Mouse (Mus musculus) thymus, adult 2 months (tissue): ENCODE measurements around the gene Prkn. TPM values are rescaled to one million over a fixed set of nuclear protein-coding genes. Genes with fewer than 3 reads are reported as not detected.

Experiments
- DNase-seq: peaks from one replicate; pipeline ENCODE4 v3.0.0; 2021
- H3K27ac ChIP-seq: fragments of 200-500 bp; 2 replicates; pipeline ENCODE4 v1.5.1; 2012; ENCODE audit warnings: low read length, control low read depth; ENCODE audit not compliant: control insufficient read depth, insufficient read depth
- H3K27me3 ChIP-seq: fragments of 200-500 bp; 2 replicates; pipeline ENCODE4 v1.6.1; 2012; ENCODE audit warnings: mild to moderate bottlenecking, low read length, moderate library complexity, mixed read lengths; ENCODE audit not compliant: control insufficient read depth, insufficient read depth
- H3K36me3 ChIP-seq: fragments of 200-500 bp; 2 replicates; pipeline ENCODE4 v1.6.1; 2012; ENCODE audit warnings: mild to moderate bottlenecking, low read length, moderate library complexity; ENCODE audit not compliant: control insufficient read depth, insufficient read depth
- H3K4me1 ChIP-seq: fragments of 200-500 bp; replicated peaks from 2 replicates; pipeline ENCODE4 v1.6.1; 2012; ENCODE audit warnings: low read length; ENCODE audit not compliant: control insufficient read depth, insufficient read depth
- H3K4me3 ChIP-seq: fragments of 200-500 bp; 2 replicates; pipeline ENCODE4 v1.5.1; 2012; ENCODE audit warnings: mild to moderate bottlenecking, low read length, control low read depth, moderate library complexity; ENCODE audit not compliant: control insufficient read depth, insufficient read depth
- CTCF ChIP-seq: fragments of 200-500 bp; IDR thresholded peaks from 2 replicates; pipeline ENCODE4 v1.5.1; 2012; ENCODE audit warnings: mild to moderate bottlenecking, control low read depth, low read length, moderate library complexity, borderline replicate concordance; ENCODE audit not compliant: control insufficient read depth, poor library complexity, insufficient read depth; ENCODE audit errors: extremely low read depth
- POLR2A ChIP-seq: fragments of 200-500 bp; IDR thresholded peaks from 2 replicates; pipeline ENCODE4 v1.6.1; 2012; ENCODE audit warnings: mild to moderate bottlenecking, low read length, control low read depth, moderate library complexity; ENCODE audit not compliant: control insufficient read depth, poor library complexity, insufficient read depth; ENCODE audit errors: extremely low read depth
- WGBS: fragments of 180-500 bp; shearing (Covaris S2); methylation state at CpG from one replicate; pipeline ENCODE4 v1.1.7; 2018; 5-methylcytosine and 5-hydroxymethylcytosine counted together
- polyA plus RNA-seq: library from polyadenylated mRNA; depleted of rRNA; stranded (reverse); fragments of >200 nt; gene quantifications from 2 replicates; pipeline ENCODE4 v1.2.3, GENCODE M21; 2012

Gene Prkn
- polyA plus RNA-seq, 1 experiment = 1.4 TPM

DNA sequence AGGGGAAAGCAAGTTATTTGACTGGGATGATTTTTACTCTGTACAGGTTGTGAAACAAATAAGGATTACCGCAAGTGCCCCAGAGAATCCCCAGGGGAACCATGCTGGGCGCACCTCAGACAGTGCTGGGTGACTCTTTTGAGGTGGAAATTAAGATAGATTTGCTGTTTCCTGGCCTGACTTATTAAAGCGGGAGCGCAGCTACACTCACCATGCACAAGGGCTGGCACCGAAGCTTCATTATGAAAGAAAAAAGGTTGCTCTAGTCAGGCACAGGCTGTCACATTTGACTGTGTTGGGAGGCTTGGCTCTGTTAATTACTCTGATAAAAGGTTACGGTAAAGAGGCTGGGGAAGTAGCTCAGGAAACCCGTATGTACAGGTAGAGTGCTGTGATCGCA, 97.7 kb downstream of the Prkn start:
- Histone ChIP-seq H3K36me3 (no peaks in the 10 kb centered on the region), H3K27ac (no peak overlapping the region), H3K4me1 (no peaks in the 10 kb centered on the region), H3K4me3 (no peak overlapping the region), H3K27me3 (no peaks in the 10 kb centered on the region)
- TF ChIP-seq POLR2A (no peak), CTCF (no peak)
- 86% methylated on average over 8 of the region's 8 CpGs for WGBS
- no peak for DNase-seq

DNA sequence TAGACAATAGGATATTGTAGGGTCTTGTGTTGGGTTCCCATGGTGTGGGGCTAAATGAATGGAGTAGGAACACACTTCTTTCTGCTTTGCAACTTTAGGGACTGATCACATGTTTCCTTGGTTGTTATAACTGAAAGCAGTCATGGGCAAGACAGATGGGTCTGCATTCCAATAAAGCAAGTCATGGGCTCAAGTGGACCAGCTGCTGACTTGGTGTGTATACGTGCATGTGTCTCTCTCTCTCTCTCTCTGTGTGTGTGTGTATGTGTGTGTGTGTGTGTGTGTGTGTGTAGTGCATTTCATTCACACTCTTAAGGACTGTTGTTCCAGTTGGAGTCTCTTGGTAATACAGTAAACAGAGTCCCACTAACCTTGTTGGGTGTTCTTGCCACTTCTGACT, 98.6 kb downstream of the Prkn start:
- 88% methylated on average over 1 of the region's 1 CpGs for WGBS
- Histone ChIP-seq H3K4me3 (no peak overlapping the region), H3K4me1 (no peaks in the 10 kb centered on the region), H3K27me3 (no peaks in the 10 kb centered on the region), H3K36me3 (no peaks in the 10 kb centered on the region), H3K27ac (no peak overlapping the region)
- no peak for DNase-seq
- TF ChIP-seq CTCF (no peak), POLR2A (no peak)

DNA sequence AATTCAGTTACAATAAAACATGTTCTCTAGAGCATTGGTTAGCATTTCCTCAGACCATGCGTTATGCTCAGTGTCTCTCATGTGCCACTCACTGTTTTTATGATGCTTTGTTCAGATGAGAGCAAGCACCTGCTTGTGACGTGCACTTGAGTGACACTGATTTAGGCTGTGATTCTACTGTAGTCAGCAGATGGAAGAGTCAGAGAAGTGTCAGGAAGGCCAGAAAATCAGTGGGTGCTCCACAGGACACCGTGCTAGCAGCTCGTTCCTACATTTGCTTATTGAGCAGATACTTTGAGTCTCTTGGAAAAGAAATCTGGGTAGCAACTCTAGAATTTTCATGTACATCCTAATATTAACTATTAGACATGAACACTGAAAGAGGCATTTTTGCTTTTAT, 106.4 kb downstream of the Prkn start:
- Histone ChIP-seq H3K36me3 (no peaks in the 10 kb centered on the region), H3K4me3 (no peak overlapping the region), H3K27me3 (no peaks in the 10 kb centered on the region), H3K4me1 (no peaks in the 10 kb centered on the region), H3K27ac (no peak overlapping the region)
- TF ChIP-seq CTCF (no peak), POLR2A (no peak)
- 93% methylated on average over 4 of the region's 4 CpGs for WGBS
- no peak for DNase-seq

DNA sequence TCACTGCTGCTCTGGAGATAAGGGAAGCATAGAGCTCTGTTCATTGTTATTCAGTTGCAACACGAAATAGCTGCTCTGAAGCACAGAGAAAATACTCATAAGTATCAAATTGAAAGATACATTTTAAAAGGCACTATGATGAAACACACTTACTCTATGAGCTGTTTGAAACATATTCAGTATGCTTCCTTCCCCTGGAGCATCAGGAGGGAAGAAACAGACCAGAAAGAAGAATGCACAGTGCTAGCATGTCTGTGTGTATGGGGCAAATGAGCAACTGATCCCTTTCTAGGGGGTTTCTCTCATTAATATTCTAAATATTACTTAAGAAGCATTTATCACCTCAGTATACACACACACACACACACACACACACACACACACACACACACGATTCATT, 107.4 kb downstream of the Prkn start:
- Histone ChIP-seq H3K4me1 (no peaks in the 10 kb centered on the region), H3K4me3 (no peak overlapping the region), H3K27ac (no peak overlapping the region), H3K27me3 (no peaks in the 10 kb centered on the region), H3K36me3 (no peaks in the 10 kb centered on the region)
- no peak for DNase-seq
- WGBS = 88% methylated on average over 2 of the region's 2 CpGs
- no peak for TF ChIP-seq CTCF
- TF ChIP-seq POLR2A = no peak

DNA sequence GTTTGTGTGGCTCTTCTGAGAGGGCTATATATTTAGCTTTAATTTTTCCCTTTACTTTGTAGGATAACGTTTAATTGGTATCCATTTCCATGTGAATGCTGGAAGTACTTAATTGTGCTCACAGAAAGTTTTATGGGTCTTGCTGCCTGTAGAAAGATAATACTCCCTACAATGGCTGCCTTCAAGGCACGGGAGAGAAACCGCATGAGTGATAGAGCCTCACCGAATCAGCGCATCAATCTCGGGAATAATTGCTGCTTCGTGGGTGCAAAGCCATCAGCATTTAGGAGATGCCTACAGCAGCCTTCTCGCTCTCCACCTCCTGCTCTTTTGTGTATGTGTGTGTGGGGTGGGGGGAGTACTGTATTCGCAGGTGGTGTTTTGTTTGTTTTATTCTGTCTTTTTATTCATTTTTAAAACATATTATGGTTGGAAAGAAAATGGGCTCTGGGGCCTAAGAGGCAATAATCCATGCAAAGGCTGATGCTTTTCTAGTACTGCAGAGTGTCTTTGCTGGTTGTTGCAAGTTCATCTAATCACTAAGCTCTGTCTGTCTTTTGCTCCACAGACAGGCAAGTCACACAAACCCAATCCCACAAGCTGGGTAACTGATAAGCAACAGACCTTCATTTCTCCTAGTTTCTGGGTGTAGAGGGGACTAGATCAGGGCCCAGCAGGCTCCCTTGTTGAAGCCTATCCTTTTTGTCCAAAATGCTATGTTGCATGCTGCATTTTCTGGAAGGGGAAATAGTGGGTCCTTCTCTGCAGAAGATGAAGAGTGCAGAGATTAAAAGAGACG, 119.1 kb downstream of the Prkn start:
- TF ChIP-seq CTCF = no peak
- no peak for TF ChIP-seq POLR2A
- Histone ChIP-seq H3K4me3 (no peak overlapping the region), H3K27ac (no peak overlapping the region), H3K36me3 (no peaks in the 10 kb centered on the region), H3K4me1 (no peaks in the 10 kb centered on the region), H3K27me3 (no peaks in the 10 kb centered on the region)
- no peak for DNase-seq
- 90% methylated on average over 10 of the region's 10 CpGs for WGBS

DNA sequence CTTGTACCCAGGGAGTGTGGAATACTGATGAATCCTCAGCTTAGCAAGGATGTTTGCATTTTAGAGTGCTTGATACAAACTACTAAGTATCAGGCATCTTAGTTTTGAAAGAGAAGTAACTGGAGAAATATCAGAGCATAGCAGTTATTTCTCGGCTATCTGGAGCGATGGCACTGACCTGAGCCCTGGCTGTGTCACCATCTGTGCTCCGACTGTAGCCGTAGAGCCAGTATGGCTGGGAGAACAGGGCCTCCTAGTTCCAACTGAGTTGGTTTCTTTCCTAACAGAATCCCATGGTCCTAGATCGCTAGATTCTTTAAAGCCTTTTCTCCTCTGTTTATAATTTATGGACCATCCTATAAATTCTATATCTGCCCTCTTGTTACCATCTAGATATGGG, 122.0 kb downstream of the Prkn start:
- TF ChIP-seq POLR2A = no peak
- no peak for TF ChIP-seq CTCF

More for the DNA sequence above, 122.0 kb downstream of the Prkn start:
- H3K27me3 ChIP-seq = no peaks in the 10 kb centered on the region
- no peaks in the 10 kb centered on the region for H3K4me1 ChIP-seq
- WGBS = 94% methylated on average over 5 of the region's 5 CpGs
- no peaks in the 10 kb centered on the region for H3K36me3 ChIP-seq
- DNase-seq = no peak
- H3K4me3 ChIP-seq = no peak overlapping the region
- no peak overlapping the region for H3K27ac ChIP-seq
